Mouse (Mus musculus) adrenal gland, adult (tissue): ENCODE measurements around the gene Atp8b3.

Experiments
- DNase-seq, 2 experiments: peaks; one replicate each; pipeline ENCODE4 v3.0.0; 2022 to 2023; ENCODE audit warnings: low spot score in 1 of 2; ENCODE audit not compliant: inconsistent age in 2 of 2

Gene Atp8b3

GRCm38 (mm10) chr10:80526172-80526571 is 12.8 kb downstream of the Atp8b3 start:
- DNase-seq = no peak

- no peak for DNase-seq
Measured at GRCm38 (mm10) chr10:80523299-80523698, 15.6 kb downstream of the Atp8b3 start.

GRCm38 (mm10) chr10:80519287-80519686 is 19.6 kb downstream of the Atp8b3 start:
- DNase-seq = no peak

GRCm38 (mm10) chr10:80513739-80514138 is 25.2 kb downstream of the Atp8b3 start:
- no peak for DNase-seq

GRCm38 (mm10) chr10:80510273-80510660 is 28.7 kb downstream of the Atp8b3 start:
- DNase-seq = no peak

- peak; percentile 80 to 95 for DNase-seq
Measured at GRCm38 (mm10) chr10:80509412-80510272, 29.3 kb downstream of the Atp8b3 start.

- peak; percentile 58 to 85 for DNase-seq
Measured at GRCm38 (mm10) chr10:80506222-80506621, 32.7 kb downstream of the Atp8b3 start.

GRCm38 (mm10) chr10:80504724-80505123 is 34.2 kb downstream of the Atp8b3 start:
- no peak for DNase-seq

GRCm38 (mm10) chr10:80503599-80504220 is 35.2 kb downstream of the Atp8b3 start:
- DNase-seq = peak in 1 of 2 experiments; percentile 60

- DNase-seq = no peak
Measured at GRCm38 (mm10) chr10:80502819-80503314, 36.1 kb downstream of the Atp8b3 start.

- DNase-seq = no peak
Measured at GRCm38 (mm10) chr10:80502291-80502690, 36.6 kb downstream of the Atp8b3 start.

- DNase-seq = no peak
Measured at GRCm38 (mm10) chr10:80496421-80496820, 42.5 kb downstream of the Atp8b3 start.

GRCm38 (mm10) chr10:80495901-80496300 is 43.0 kb downstream of the Atp8b3 start:
- no peak for DNase-seq

- DNase-seq = peak; percentile 30 to 55
Measured at GRCm38 (mm10) chr10:80494732-80495131, 44.2 kb downstream of the Atp8b3 start, which contains the start of gene Onecut3. Gene Onecut3, plus strand, starts transcription at chr10:80494835.

- peak in 1 of 2 experiments; percentile 64 for DNase-seq
Measured at GRCm38 (mm10) chr10:80490051-80490450, 48.9 kb downstream of the Atp8b3 start.

- DNase-seq = no peak
Measured at GRCm38 (mm10) chr10:80486862-80487379, 52.0 kb downstream of the Atp8b3 start.

- DNase-seq = no peak
Measured at GRCm38 (mm10) chr10:80481002-80481401, 57.9 kb downstream of the Atp8b3 start.

GRCm38 (mm10) chr10:80478531-80478930 is 60.4 kb downstream of the Atp8b3 start:
- no peak for DNase-seq

- DNase-seq = peak; percentile 91 to 96
Measured at GRCm38 (mm10) chr10:80475290-80475959, 63.5 kb downstream of the Atp8b3 start.
